Comparison of ENCODE assay signal across 12 mouse cellular contexts in genomic region chr3:138381133-138381532, GRCm38 (mm10). TPM values are rescaled to one million over a fixed set of nuclear protein-coding genes. Genes with fewer than 3 reads are reported as not detected.
A peak's percentile ranks its signal among the peaks of the same experiment; 100 is the strongest.
DNase-seq lines count a peak whose midpoint lies in the region; ATAC-seq lines count a peak whose summit lies in the region.
"Had no signal": no experiment of that assay in that cellular context is flagged by ENCODE, and none has a peak within 500 bp of the region (broad histone marks: within the 10 kb centered on the region; RNA-seq: fewer than 3 reads in every experiment).

No protein-coding gene starts in this region.

- H3K4me1 ChIP-seq in kidney, embryonic 14.5 days (ENCODE audit: control insufficient read depth, insufficient read depth, low read length) = no peaks in the 10 kb centered on the region
- H3K4me1 ChIP-seq in kidney, embryonic 16.5 days (ENCODE audit: insufficient read depth, low read length) = peaks cover 3% of the 10 kb centered on the region
- 0 out of 2 replicates have a peak, but pooled peaks cover 2% of the 10 kb centered on the region for H3K4me1 ChIP-seq in forebrain, embryonic 14.5 days (ENCODE audit: control insufficient read depth, insufficient read depth, low read length)
- H3K4me1 ChIP-seq: embryonic facial prominence, embryonic 13.5 days; limb, embryonic 13.5 days had no signal

- H3K27ac ChIP-seq in kidney, embryonic 14.5 days (ENCODE audit: low read depth, low read length) = no peak overlapping the region
- H3K27ac ChIP-seq in kidney, embryonic 16.5 days (ENCODE audit: low read length) = no peak overlapping the region
- no peak overlapping the region for H3K27ac ChIP-seq in forebrain, embryonic 14.5 days (ENCODE audit: low read depth, low read length)
- H3K27ac ChIP-seq: embryonic facial prominence, embryonic 13.5 days; limb, embryonic 13.5 days had no signal

- peak; percentile 58 for DNase-seq in embryo, embryonic 10 days (ENCODE audit: low spot score)
- peak; percentile 60 for DNase-seq in forebrain, embryonic 14.5 days (ENCODE audit: low spot score)
- DNase-seq in mesoderm, embryonic 11.5 days (ENCODE audit: low read depth, low spot score) = peak; percentile 37
- DNase-seq in cerebellum, adult 9-10 months = no peak
- DNase-seq in heart, postnatal 4 days = no peak
- DNase-seq in ovary, postnatal 10 days (ENCODE audit: low spot score) = no peak

- no peaks in the 10 kb centered on the region for H3K9me3 ChIP-seq in kidney, embryonic 14.5 days (ENCODE audit: control insufficient read depth, low read length)
- no peaks in the 10 kb centered on the region for H3K9me3 ChIP-seq in kidney, embryonic 16.5 days (ENCODE audit: low read length)
- no peaks in the 10 kb centered on the region for H3K9me3 ChIP-seq in forebrain, embryonic 14.5 days (replicated peaks; ENCODE audit: control insufficient read depth, low read length)
- H3K9me3 ChIP-seq: embryonic facial prominence, embryonic 13.5 days; limb, embryonic 13.5 days had no signal

- no peaks in the 10 kb centered on the region for H3K36me3 ChIP-seq in kidney, embryonic 14.5 days (ENCODE audit: control insufficient read depth, insufficient read depth, low read length)
- H3K36me3 ChIP-seq in kidney, embryonic 16.5 days (ENCODE audit: insufficient read depth, low read length) = no peaks in the 10 kb centered on the region
- no peaks in the 10 kb centered on the region for H3K36me3 ChIP-seq in forebrain, embryonic 14.5 days (ENCODE audit: control insufficient read depth, insufficient read depth, low read length)
- H3K36me3 ChIP-seq: embryonic facial prominence, embryonic 13.5 days; limb, embryonic 13.5 days had no signal

- peak; percentile 75; the same call in 1 of the 2 replicates for ATAC-seq in kidney, embryonic 14.5 days (ENCODE audit: low FRiP score, low TSS enrichment)
- ATAC-seq in kidney, embryonic 16.5 days (ENCODE audit: low FRiP score, low TSS enrichment) = no peak
- ATAC-seq in forebrain, embryonic 14.5 days = peak; percentile 58; the same call in 1 of the 2 replicates

- no peak overlapping the region for H3K4me3 ChIP-seq in kidney, embryonic 14.5 days (ENCODE audit: low read length)
- H3K4me3 ChIP-seq in kidney, embryonic 16.5 days (ENCODE audit: low read length) = no peak overlapping the region
- no peak overlapping the region for H3K4me3 ChIP-seq in forebrain, embryonic 14.5 days (ENCODE audit: low read depth, low read length)
- H3K4me3 ChIP-seq: embryonic facial prominence, embryonic 13.5 days; limb, embryonic 13.5 days; myocyte had no signal

- no peaks in the 10 kb centered on the region for H3K27me3 ChIP-seq in kidney, embryonic 14.5 days (ENCODE audit: control insufficient read depth, insufficient read depth, low read length)
- no peaks in the 10 kb centered on the region for H3K27me3 ChIP-seq in kidney, embryonic 16.5 days (ENCODE audit: insufficient read depth, low read length)
- no peaks in the 10 kb centered on the region for H3K27me3 ChIP-seq in forebrain, embryonic 14.5 days (replicated peaks; ENCODE audit: control insufficient read depth, insufficient read depth, low read length)
- H3K27me3 ChIP-seq: embryonic facial prominence, embryonic 13.5 days; limb, embryonic 13.5 days had no signal

- no peak overlapping the region for H3K4me2 ChIP-seq in kidney, embryonic 14.5 days (replicated peaks; ENCODE audit: low read depth, low read length)
- H3K4me2 ChIP-seq in kidney, embryonic 16.5 days (replicated peaks; ENCODE audit: low read depth, low read length) = no peak overlapping the region
- H3K4me2 ChIP-seq in forebrain, embryonic 14.5 days (ENCODE audit: low read length) = no peak overlapping the region
- H3K4me2 ChIP-seq: embryonic facial prominence, embryonic 13.5 days; limb, embryonic 13.5 days had no signal

- WGBS in kidney, embryonic 14.5 days = 15% methylated on average over 3 of the region's 3 CpGs
- 14% methylated on average over 3 of the region's 3 CpGs for WGBS in kidney, embryonic 16.5 days
- WGBS in forebrain, embryonic 14.5 days = 19% methylated on average over 3 of the region's 3 CpGs

- no peak overlapping the region for H3K9ac ChIP-seq in kidney, embryonic 14.5 days (ENCODE audit: low read depth, low read length)
- H3K9ac ChIP-seq in kidney, embryonic 16.5 days (replicated peaks; ENCODE audit: low read length) = no peak overlapping the region
- H3K9ac ChIP-seq in forebrain, embryonic 14.5 days (ENCODE audit: low read length) = no peak overlapping the region
- H3K9ac ChIP-seq: embryonic facial prominence, embryonic 13.5 days; limb, embryonic 13.5 days had no signal

RNA-seq across cellular contexts. Expression of gene Adh4, which starts 34.1 kb away (rescaled TPM):
- not detected in 2 replicates for polyA plus RNA-seq in kidney, embryonic 14.5 days (2014; fragmentation: Nextera tagmentation; extraction: Ambion mirVana)
- polyA plus RNA-seq in kidney, embryonic 16.5 days (2015; fragmentation: Nextera tagmentation; extraction: Ambion mirVana) = not detected in 2 replicates
- not detected in 2 replicates for polyA plus RNA-seq in forebrain, embryonic 14.5 days (2014; fragmentation: Nextera tagmentation; extraction: Ambion mirVana)
- not detected for total RNA-seq in heart, postnatal 4 days (2021)
- polyA plus RNA-seq: embryonic facial prominence, embryonic 13.5 days; intestine, embryonic 14.5 days; limb, embryonic 13.5 days; myocyte had no signal

RNA-seq across cellular contexts. Expression of gene Adh6b, which starts 39.6 kb away (rescaled TPM):
- polyA plus RNA-seq in kidney, embryonic 14.5 days (2014; fragmentation: Nextera tagmentation; extraction: Ambion mirVana) = 0.14 and 0.46 TPM in 2 replicates
- polyA plus RNA-seq in kidney, embryonic 16.5 days (2015; fragmentation: Nextera tagmentation; extraction: Ambion mirVana) = 0.29 and 0.71 TPM in 2 replicates
- 0.20 and 0.37 TPM in 2 replicates for polyA plus RNA-seq in forebrain, embryonic 14.5 days (2014; fragmentation: Nextera tagmentation; extraction: Ambion mirVana)
- 1 to 10 TPM; 2.6 to 4.0 TPM for total RNA-seq in heart, postnatal 4 days (2021)
- polyA plus RNA-seq: intestine, embryonic 14.5 days; myocyte had no signal

Comparison
In these comparisons a context has a peak if more than half of its experiments do, and no peak if none do; other contexts are left out.
1. DNase-seq: peak in embryo, embryonic 10 days (single experiment), forebrain, embryonic 14.5 days (single experiment) and mesoderm, embryonic 11.5 days (single experiment); none in cerebellum, adult 9-10 months (single experiment), heart, postnatal 4 days (single experiment) and ovary, postnatal 10 days (single experiment).